Mouse (Mus musculus): Measurements from ENCODE around the gene Pmepa1. TPM values are rescaled to one million over a fixed set of nuclear protein-coding genes. Genes with fewer than 3 reads are reported as not detected.
A peak's percentile ranks its signal among the peaks of the same experiment; 100 is the strongest.

Gene Pmepa1
- total RNA-seq, 2 experiments from 2014 or later: 43.3 to 56.9 TPM

- intact Hi-C loops (cut with DNase I): no loop called here
- DNase-seq (ENCODE audit: low spot score in 2 of 2): no peak
Measured at GRCm38 (mm10) chr2:173238522-173238921, 37.8 kb downstream of the Pmepa1 start.

GRCm38 (mm10) chr2:173235435-173236332 is 40.6 kb downstream of the Pmepa1 start:
- intact Hi-C loops (cut with DNase I): no loop called here
- no peak for DNase-seq (ENCODE audit: low spot score in 2 of 2)

- no peak for DNase-seq (ENCODE audit: low spot score in 2 of 2)
- intact Hi-C loops (cut with DNase I): loop anchor here (5.0 kb wide), 1 partner anchor 40 kb away; no protein-coding TSS in a partner anchor
Measured at GRCm38 (mm10) chr2:173232766-173233099, 43.6 kb downstream of the Pmepa1 start.

GRCm38 (mm10) chr2:173232065-173232765 is 44.1 kb downstream of the Pmepa1 start:
- no peak for DNase-seq (ENCODE audit: low spot score in 2 of 2)
- intact Hi-C loops (cut with DNase I): loop anchor here (5.0 kb wide), 1 partner anchor 40 kb away; no protein-coding TSS in a partner anchor

GRCm38 (mm10) chr2:173229578-173230224 is 46.6 kb downstream of the Pmepa1 start:
- DNase-seq (ENCODE audit: low spot score in 2 of 2): peak; percentile 91 to 96
- intact Hi-C loops (cut with DNase I): loop anchor here (1.0 to 10.0 kb wide), 4 partner anchors 43 to 317 kb away; no protein-coding TSS in a partner anchor

GRCm38 (mm10) chr2:173228567-173228966 is 47.8 kb downstream of the Pmepa1 start:
- intact Hi-C loops (cut with DNase I): loop anchor here (5.0 to 10.0 kb wide), 2 partner anchors 116 to 224 kb away; no protein-coding TSS in a partner anchor
- DNase-seq (ENCODE audit: low spot score in 2 of 2): no peak

GRCm38 (mm10) chr2:173226792-173227191 is 49.5 kb downstream of the Pmepa1 start:
- DNase-seq (ENCODE audit: low spot score in 2 of 2): no peak
- intact Hi-C loops (cut with DNase I): loop anchor here (5.0 to 10.0 kb wide), 2 partner anchors 118 to 226 kb away; no protein-coding TSS in a partner anchor

- DNase-seq (ENCODE audit: low spot score in 2 of 2): no peak
- intact Hi-C loops (cut with DNase I): loop anchor here (5.0 to 10.0 kb wide), 2 partner anchors 119 to 226 kb away; no protein-coding TSS in a partner anchor
Measured at GRCm38 (mm10) chr2:173225906-173226305, 50.4 kb downstream of the Pmepa1 start.

GRCm38 (mm10) chr2:173224832-173225231 is 51.5 kb downstream of the Pmepa1 start:
- intact Hi-C loops (cut with DNase I): loop anchor here (5.0 to 10.0 kb wide), 2 partner anchors 120 to 227 kb away; no protein-coding TSS in a partner anchor
- no peak for DNase-seq (ENCODE audit: low spot score in 2 of 2)

- DNase-seq (ENCODE audit: low spot score in 2 of 2): no peak
- intact Hi-C loops (cut with DNase I): loop anchor here (10.0 kb wide), 1 partner anchor 121 kb away; no protein-coding TSS in a partner anchor
Measured at GRCm38 (mm10) chr2:173224097-173224496, 52.2 kb downstream of the Pmepa1 start.

GRCm38 (mm10) chr2:173223496-173223895 is 52.8 kb downstream of the Pmepa1 start:
- intact Hi-C loops (cut with DNase I): loop anchor here (10.0 kb wide), 1 partner anchor 121 kb away; no protein-coding TSS in a partner anchor
- DNase-seq (ENCODE audit: low spot score in 2 of 2): no peak

- intact Hi-C loops (cut with DNase I): loop anchor here (10.0 kb wide), 1 partner anchor 124 kb away; no protein-coding TSS in a partner anchor
- peak in 1 of 2 experiments; percentile 1 for DNase-seq (ENCODE audit: low spot score in 2 of 2)
Measured at GRCm38 (mm10) chr2:173220754-173221153, 55.6 kb downstream of the Pmepa1 start.

- intact Hi-C loops (cut with DNase I): no loop called here
- peak in 1 of 2 experiments; percentile 27 for DNase-seq (ENCODE audit: low spot score in 2 of 2)
Measured at GRCm38 (mm10) chr2:173219256-173219954, 56.9 kb downstream of the Pmepa1 start.

GRCm38 (mm10) chr2:173218416-173219141 is 57.8 kb downstream of the Pmepa1 start, which contains the start of gene Zbp1:
Gene Zbp1 (minus strand): TSS chr2:173218923.
- peak in 1 of 2 experiments; percentile 1 for DNase-seq (ENCODE audit: low spot score in 2 of 2)

GRCm38 (mm10) chr2:173217763-173218258 is 58.5 kb downstream of the Pmepa1 start:
- DNase-seq (ENCODE audit: low spot score in 2 of 2): no peak
- intact Hi-C loops (cut with DNase I): no loop called here

More at GRCm38 (mm10) chr2:173218416-173219141, 57.8 kb downstream of the Pmepa1 start, which contains the start of gene Zbp1:
- intact Hi-C loops (cut with DNase I): no loop called here

GRCm38 (mm10) chr2:173217246-173217645 is 59.1 kb downstream of the Pmepa1 start:
- intact Hi-C loops (cut with DNase I): no loop called here
- DNase-seq (ENCODE audit: low spot score in 2 of 2): no peak

GRCm38 (mm10) chr2:173216840-173217239 is 59.5 kb downstream of the Pmepa1 start:
- no peak for DNase-seq (ENCODE audit: low spot score in 2 of 2)
- intact Hi-C loops (cut with DNase I): no loop called here

- no peak for DNase-seq (ENCODE audit: low spot score in 2 of 2)
- intact Hi-C loops (cut with DNase I): no loop called here
Measured at GRCm38 (mm10) chr2:173212227-173212626, 64.1 kb downstream of the Pmepa1 start.

All from left cerebral cortex, postnatal 14 days (tissue).